Mouse (Mus musculus) v-Abl transformed pro-B cells (cell line): ENCODE measurements at regions not wholly inside any gene's neighbourhood (a gene's known extent, or its start where the extent isn't known, plus 50 kb on each side); places are given as distances from the start of the nearest gene placed in this dataset.

Source experiments
- in situ Hi-C, 2 experiments: fragments of 400-800 bp; cut with MboI; formaldehyde crosslinking; loops; one replicate each; pipeline ENCODE4 v1.15.1; 2025; ENCODE audit not compliant: unreplicated experiment in 2 of 2

GRCm38 (mm10) chr15:6238755-6239154 lies 60.8 kb upstream of the Dab2 start:
- in situ Hi-C loops, result loop anchor here in 1 of 2 experiments (25.0 kb wide), 2 partner anchors 324 to 599 kb away; no protein-coding TSS in a partner anchor

GRCm38 (mm10) chr15:6242132-6242531 lies 57.5 kb upstream of the Dab2 start:
- in situ Hi-C loops, result loop anchor here in 1 of 2 experiments (10.0 to 25.0 kb wide), 3 partner anchors 193 to 595 kb away; no protein-coding TSS in a partner anchor

GRCm38 (mm10) chr15:6244401-6244800 lies 55.2 kb upstream of the Dab2 start:
- in situ Hi-C loops, result loop anchor here in 1 of 2 experiments (10.0 to 25.0 kb wide), 3 partner anchors 190 to 593 kb away; no protein-coding TSS in a partner anchor

GRCm38 (mm10) chr15:6245950-6246894 lies 53.4 kb upstream of the Dab2 start:
- in situ Hi-C loops, result loop anchor here in 1 of 2 experiments (10.0 to 25.0 kb wide), 3 partner anchors 189 to 591 kb away; no protein-coding TSS in a partner anchor

- in situ Hi-C loops, result loop anchor here in 1 of 2 experiments (10.0 to 25.0 kb wide), 3 partner anchors 186 to 589 kb away; no protein-coding TSS in a partner anchor
These were observed 51.1 kb upstream of the Dab2 start for GRCm38 (mm10) chr15:6248470-6248869.
